Mouse (Mus musculus) cortical plate, adult 2 months (tissue): ENCODE results near the gene Cfap54.

Experiments used
- CTCF ChIP-seq: fragments of 200-500 bp; IDR thresholded peaks from 2 replicates; pipeline ENCODE4 v1.5.1; 2011; ENCODE audit warnings: mild to moderate bottlenecking, control low read depth, low read length; ENCODE audit not compliant: insufficient read depth; ENCODE audit errors: extremely low read depth
- POLR2A ChIP-seq: fragments of 200-500 bp; IDR thresholded peaks from 2 replicates; pipeline ENCODE4 v1.6.1; 2011; ENCODE audit warnings: mild to moderate bottlenecking, low read length, control low read depth; ENCODE audit not compliant: insufficient read depth; ENCODE audit errors: extremely low read depth

GRCm38 (mm10) chr10:92728723-92729122 is 352.7 kb downstream of the Cfap54 start:
- TF ChIP-seq POLR2A (no peak), CTCF (no peak)
